Mouse (Mus musculus) embryonic facial prominence, embryonic 10.5 days (tissue): Measurements from ENCODE around the gene Wdr5b. TPM values are rescaled to one million over a fixed set of nuclear protein-coding genes. Genes with fewer than 3 reads are reported as not detected.
"Not testable (repeated sequence)": the region's sequence is repeated elsewhere in the genome, so short reads cannot be mapped to it uniquely, and the experiment has no call there.

Experiments used
- DNase-seq: peaks from one replicate; pipeline ENCODE4 v3.0.0-alpha.2; 2017; ENCODE audit warnings: low spot score
- H3K27ac ChIP-seq: fragments of 300-500 bp; sonication (generic); replicated peaks from 2 replicates; pipeline ENCODE4 v1.5.1; 2016; ENCODE audit warnings: mild to moderate bottlenecking
- H3K27me3 ChIP-seq: fragments of 300-500 bp; sonication (generic); replicated peaks from 2 replicates; pipeline ENCODE4 v1.6.1; 2016; ENCODE audit warnings: low read depth, mild to moderate bottlenecking; ENCODE audit not compliant: poor library complexity, severe bottlenecking
- H3K36me3 ChIP-seq: fragments of 300-500 bp; sonication (generic); replicated peaks from 2 replicates; pipeline ENCODE4 v1.6.1; 2016; ENCODE audit warnings: mild to moderate bottlenecking, moderate library complexity
- H3K4me1 ChIP-seq: fragments of 300-500 bp; sonication (generic); 2 replicates; pipeline ENCODE4 v1.6.1; 2016
- H3K4me3 ChIP-seq: fragments of 300-500 bp; sonication (generic); 2 replicates; pipeline ENCODE4 v1.5.1; 2016; ENCODE audit warnings: mild to moderate bottlenecking, moderate library complexity
- H3K9me3 ChIP-seq: fragments of 300-500 bp; sonication (generic); 2 replicates; pipeline ENCODE4 v1.6.1; 2016; ENCODE audit warnings: mild to moderate bottlenecking
- WGBS: fragments of 180-500 bp; shearing (Covaris S2); methylation state at CpG from one replicate; pipeline ENCODE4 v1.1.7; 2016; 5-methylcytosine and 5-hydroxymethylcytosine counted together
- polyA plus RNA-seq: library from polyadenylated mRNA; unstranded; fragments of >200 nt; fragmentation: Nextera tagmentation; extraction: Ambion mirVana; gene quantifications from 2 replicates; pipeline ENCODE4 v1.2.1, GENCODE M21; 2016

Gene Wdr5b
- polyA plus RNA-seq: 7.8 and 8.7 TPM in 2 replicates

GRCm38 (mm10) chr16:36040640-36041624 lies at the start of gene Wdr5b:
Wdr5b (plus strand) TSS chr16:36041190.
- Histone ChIP-seq H3K27ac (peak within 1 kb of the TSS; percentile 88), H3K27me3 (no peaks in the 10 kb centered on the region), H3K36me3 (peaks cover 45% of the 10 kb centered on the region), H3K9me3 (no peaks in the 10 kb centered on the region), H3K4me3 (peak within 1 kb of the TSS; percentile 76), H3K4me1 (peaks cover 21% of the 10 kb centered on the region)
- DNase-seq: peak; percentile 91
- WGBS: 2% methylated on average over 39 of the region's 39 CpGs

GRCm38 (mm10) chr16:35992391-35992790 lies 48.6 kb upstream of the Wdr5b start:
- Histone ChIP-seq H3K9me3 (no peaks in the 10 kb centered on the region), H3K27me3 (no peaks in the 10 kb centered on the region), H3K4me3 (no peak overlapping the region), H3K4me1 (no peaks in the 10 kb centered on the region), H3K27ac (no peak overlapping the region), H3K36me3 (peaks cover 4% of the 10 kb centered on the region; the same call in 1 of the 2 replicates)
- DNase-seq: no peak
- 88% methylated on average over 1 of the region's 1 CpGs for WGBS

- Histone ChIP-seq H3K36me3 (peaks cover 4% of the 10 kb centered on the region; the same call in 1 of the 2 replicates), H3K4me3 (no peak overlapping the region), H3K9me3 (no peaks in the 10 kb centered on the region), H3K4me1 (no peaks in the 10 kb centered on the region), H3K27ac (no peak overlapping the region), H3K27me3 (no peaks in the 10 kb centered on the region)
- DNase-seq: no peak
- 93% methylated on average over 3 of the region's 3 CpGs for WGBS
Measured at GRCm38 (mm10) chr16:35993316-35993715, 47.7 kb upstream of the Wdr5b start.

- 93% methylated on average over 4 of the region's 4 CpGs for WGBS
- H3K27ac ChIP-seq, H3K27me3 ChIP-seq, H3K4me3 ChIP-seq, H3K9me3 ChIP-seq, H3K4me1 ChIP-seq, DNase-seq: not testable (repeated sequence)
- peaks cover 32% of the 10 kb centered on the region for H3K36me3 ChIP-seq
Measured at GRCm38 (mm10) chr16:35998852-35999251, 42.1 kb upstream of the Wdr5b start.

- no peak overlapping the region for H3K4me3 ChIP-seq
- no peaks in the 10 kb centered on the region for H3K4me1 ChIP-seq
- H3K27me3 ChIP-seq: no peaks in the 10 kb centered on the region
- H3K9me3 ChIP-seq: no peaks in the 10 kb centered on the region
- 90% methylated on average over 3 of the region's 3 CpGs for WGBS
- H3K36me3 ChIP-seq: peaks cover 46% of the 10 kb centered on the region
- H3K27ac ChIP-seq: no peak overlapping the region
- no peak for DNase-seq
Measured at GRCm38 (mm10) chr16:36008396-36008795, 32.6 kb upstream of the Wdr5b start.

- Histone ChIP-seq H3K36me3 (peaks cover 62% of the 10 kb centered on the region), H3K27me3 (no peaks in the 10 kb centered on the region), H3K27ac (no peak overlapping the region), H3K9me3 (no peaks in the 10 kb centered on the region), H3K4me1 (no peaks in the 10 kb centered on the region), H3K4me3 (no peak overlapping the region)
- WGBS: 95% methylated on average over 1 of the region's 1 CpGs
- no peak for DNase-seq
Measured at GRCm38 (mm10) chr16:36016335-36016734, 24.7 kb upstream of the Wdr5b start.

- 87% methylated on average over 2 of the region's 2 CpGs for WGBS
- not testable (repeated sequence) for H3K9me3 ChIP-seq, H3K27ac ChIP-seq, H3K27me3 ChIP-seq, DNase-seq, H3K4me3 ChIP-seq, H3K4me1 ChIP-seq
- peaks cover 67% of the 10 kb centered on the region for H3K36me3 ChIP-seq
Measured at GRCm38 (mm10) chr16:36028120-36028519, 12.9 kb upstream of the Wdr5b start.

GRCm38 (mm10) chr16:36041625-36042020 lies 633 bp downstream of the Wdr5b start:
- Histone ChIP-seq H3K4me3 (peak overlapping the region; percentile 76), H3K27me3 (no peaks in the 10 kb centered on the region), H3K4me1 (peaks cover 21% of the 10 kb centered on the region), H3K9me3 (no peaks in the 10 kb centered on the region), H3K36me3 (peaks cover 50% of the 10 kb centered on the region), H3K27ac (peak overlapping the region; percentile 88)
- WGBS: 34% methylated on average over 11 of the region's 11 CpGs
- no peak for DNase-seq

GRCm38 (mm10) chr16:36043073-36043472 lies 2.1 kb downstream of the Wdr5b start:
- no peak for DNase-seq
- Histone ChIP-seq H3K4me1 (peaks cover 21% of the 10 kb centered on the region), H3K27me3 (no peaks in the 10 kb centered on the region), H3K4me3 (no peak overlapping the region), H3K36me3 (peaks cover 58% of the 10 kb centered on the region), H3K27ac (no peak overlapping the region), H3K9me3 (no peaks in the 10 kb centered on the region)
- 83% methylated on average over 10 of the region's 10 CpGs for WGBS

GRCm38 (mm10) chr16:36043964-36044363 lies 3.0 kb downstream of the Wdr5b start:
- peaks cover 21% of the 10 kb centered on the region for H3K4me1 ChIP-seq
- H3K27me3 ChIP-seq: no peaks in the 10 kb centered on the region
- no peak overlapping the region for H3K27ac ChIP-seq
- H3K4me3 ChIP-seq: no peak overlapping the region
- DNase-seq: no peak
- WGBS: 91% methylated on average over 4 of the region's 4 CpGs
- peaks cover 67% of the 10 kb centered on the region for H3K36me3 ChIP-seq
- no peaks in the 10 kb centered on the region for H3K9me3 ChIP-seq

GRCm38 (mm10) chr16:36047538-36047937 lies 6.5 kb downstream of the Wdr5b start:
- peaks cover 6% of the 10 kb centered on the region for H3K4me1 ChIP-seq
- no peaks in the 10 kb centered on the region for H3K27me3 ChIP-seq
- WGBS: 90% methylated on average over 4 of the region's 4 CpGs
- H3K4me3 ChIP-seq: no peak overlapping the region
- no peak overlapping the region for H3K27ac ChIP-seq
- DNase-seq: no peak
- H3K9me3 ChIP-seq: no peaks in the 10 kb centered on the region
- peaks cover 98% of the 10 kb centered on the region for H3K36me3 ChIP-seq

GRCm38 (mm10) chr16:36051491-36051890 lies 10.5 kb downstream of the Wdr5b start:
- Histone ChIP-seq H3K36me3 (peaks cover 96% of the 10 kb centered on the region), H3K27me3 (no peaks in the 10 kb centered on the region), H3K4me3 (no peak overlapping the region), H3K27ac (no peak overlapping the region), H3K4me1 (no peaks in the 10 kb centered on the region), H3K9me3 (no peaks in the 10 kb centered on the region)
- no peak for DNase-seq
- 75% methylated on average over 6 of the region's 6 CpGs for WGBS
